Mouse (Mus musculus) limb, embryonic 15.5 days (tissue): ENCODE data around the gene Hgd. TPM values are rescaled to one million over a fixed set of nuclear protein-coding genes. Genes with fewer than 3 reads are reported as not detected.

Experiments used
- ATAC-seq: fragments of 200-750 bp; cut with Nextera tagmentation; 2 replicates; pipeline ENCODE4 v1.8.0; 2017; ENCODE audit warnings: low read depth, moderate TSS enrichment; ENCODE audit not compliant: insufficient number of reproducible peaks, low FRiP score, low TSS enrichment
- H3K27ac ChIP-seq: fragments of 300-500 bp; sonication (generic); 2 replicates; pipeline ENCODE4 v1.5.1; 2015; ENCODE audit warnings: moderate library complexity, mild to moderate bottlenecking, inconsistent platforms
- H3K27me3 ChIP-seq: fragments of 300-500 bp; sonication (generic); 2 replicates; pipeline ENCODE4 v1.6.1; 2015; ENCODE audit warnings: inconsistent platforms
- H3K36me3 ChIP-seq: fragments of 300-500 bp; sonication (generic); 2 replicates; pipeline ENCODE4 v1.6.1; 2015; ENCODE audit warnings: inconsistent platforms
- H3K4me1 ChIP-seq: fragments of 300-500 bp; sonication (generic); 2 replicates; pipeline ENCODE4 v1.6.1; 2015; ENCODE audit warnings: inconsistent platforms
- H3K4me2 ChIP-seq: fragments of 300-500 bp; sonication (generic); 2 replicates; pipeline ENCODE4 v1.6.1; 2015; ENCODE audit warnings: mild to moderate bottlenecking, inconsistent platforms
- H3K4me3 ChIP-seq: fragments of 300-500 bp; sonication (generic); 2 replicates; pipeline ENCODE4 v1.5.1; 2015; ENCODE audit warnings: mild to moderate bottlenecking, inconsistent platforms
- H3K9ac ChIP-seq: fragments of 300-500 bp; sonication (generic); 2 replicates; pipeline ENCODE4 v1.6.1; 2015; ENCODE audit warnings: inconsistent platforms
- H3K9me3 ChIP-seq: fragments of 300-500 bp; sonication (generic); 2 replicates; pipeline ENCODE4 v1.6.1; 2016; ENCODE audit warnings: inconsistent platforms
- WGBS: fragments of 180-500 bp; shearing (Covaris S2); methylation state at CpG from one replicate; pipeline ENCODE4 v1.1.7; 2015; 5-methylcytosine and 5-hydroxymethylcytosine counted together
- polyA plus RNA-seq: library from polyadenylated mRNA; unstranded; fragments of >200 nt; fragmentation: Nextera tagmentation; extraction: Ambion mirVana; gene quantifications from 2 replicates; pipeline ENCODE4 v1.2.1, GENCODE M21; 2015

Gene Hgd
- polyA plus RNA-seq, 1 experiment from 2014 or later: 0.38 TPM

DNA sequence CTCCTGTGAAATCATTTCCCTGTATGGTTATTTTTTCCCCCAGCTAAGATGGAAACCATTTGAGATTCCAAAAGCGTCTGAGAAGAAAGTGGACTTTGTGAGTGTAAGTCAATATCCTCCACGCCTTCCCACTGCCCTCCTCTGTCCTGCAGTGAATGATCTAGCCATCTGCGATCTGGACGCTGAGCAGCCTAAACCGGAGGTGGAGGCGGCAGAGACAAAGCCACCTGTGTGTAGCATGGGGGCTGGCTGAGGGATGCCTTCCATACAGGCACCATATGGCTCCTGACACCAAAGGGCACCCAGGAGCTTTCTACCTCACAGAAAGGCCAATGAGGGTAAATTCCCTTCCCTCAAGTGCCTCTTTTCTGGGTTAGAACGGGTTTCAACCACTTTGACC, 31.1 kb downstream of the Hgd start:
- Histone ChIP-seq H3K4me2 (no peak overlapping the region), H3K4me3 (no peak overlapping the region), H3K27me3 (no peaks in the 10 kb centered on the region), H3K27ac (no peak overlapping the region), H3K9me3 (no peaks in the 10 kb centered on the region), H3K9ac (no peak overlapping the region), H3K36me3 (no peaks in the 10 kb centered on the region), H3K4me1 (peaks cover 13% of the 10 kb centered on the region)
- no peak for ATAC-seq
- WGBS: 57% methylated on average over 7 of the region's 7 CpGs

DNA sequence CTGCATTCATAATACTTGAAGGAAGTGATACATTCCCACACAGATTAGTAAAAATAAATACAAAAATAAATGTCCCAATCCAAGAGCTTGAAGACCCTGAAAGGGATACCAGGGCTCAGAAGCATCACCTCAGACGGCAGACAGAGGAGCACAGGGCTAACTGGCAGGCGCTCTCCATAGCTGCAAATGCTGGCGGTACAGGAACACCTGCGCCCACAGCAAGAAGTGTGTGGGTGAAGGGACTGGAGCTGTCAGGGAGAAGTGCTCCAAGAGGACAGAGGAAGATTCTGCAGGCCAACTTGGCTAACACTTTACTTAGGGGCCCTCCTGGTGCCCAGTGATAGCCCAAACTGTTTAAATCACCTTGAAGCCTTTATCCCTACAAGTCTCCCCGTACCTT, 32.1 kb downstream of the Hgd start:
- Histone ChIP-seq H3K27me3 (no peaks in the 10 kb centered on the region), H3K27ac (no peak overlapping the region), H3K4me2 (no peak overlapping the region), H3K4me3 (no peak overlapping the region), H3K4me1 (peaks cover 17% of the 10 kb centered on the region), H3K9me3 (no peaks in the 10 kb centered on the region), H3K36me3 (no peaks in the 10 kb centered on the region), H3K9ac (no peak overlapping the region)
- ATAC-seq: no peak
- 88% methylated on average over 5 of the region's 5 CpGs for WGBS

- H3K9me3 ChIP-seq: no peaks in the 10 kb centered on the region
- WGBS: 83% methylated on average over 9 of the region's 9 CpGs
- no peak overlapping the region for H3K4me3 ChIP-seq
- H3K36me3 ChIP-seq: no peaks in the 10 kb centered on the region
- peaks cover 24% of the 10 kb centered on the region for H3K4me1 ChIP-seq
- no peak overlapping the region for H3K4me2 ChIP-seq
- H3K9ac ChIP-seq: no peak overlapping the region
- H3K27me3 ChIP-seq: no peaks in the 10 kb centered on the region
- no peak overlapping the region for H3K27ac ChIP-seq
- ATAC-seq: no peak
These were observed 34.6 kb downstream of the Hgd start for GRCm38 (mm10) chr16:37614540-37614939.

DNA sequence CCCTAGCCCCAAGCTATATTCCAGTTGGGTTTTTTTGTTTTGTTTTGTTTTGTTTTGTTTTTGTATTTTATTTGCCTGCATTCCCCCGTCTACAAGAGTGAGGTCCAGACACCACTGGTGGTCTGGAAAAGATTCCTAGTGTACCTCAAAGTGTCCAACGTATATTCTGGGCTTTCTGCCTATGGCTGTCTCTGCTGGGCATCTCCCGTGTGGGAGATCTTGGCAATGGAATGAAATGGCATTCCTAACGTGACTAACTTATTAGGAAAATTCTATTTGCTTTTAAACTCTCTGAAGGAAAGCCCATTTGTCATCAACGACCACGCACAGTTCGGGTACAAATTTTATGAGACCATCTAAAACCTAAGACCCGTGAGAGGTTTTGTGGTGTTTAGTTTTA, 35.5 kb downstream of the Hgd start:
- Histone ChIP-seq H3K4me1 (peaks cover 24% of the 10 kb centered on the region), H3K9ac (no peak overlapping the region), H3K4me2 (0 out of 2 replicates have a peak overlapping the region, but pooled peaks have one; percentile 0), H3K27ac (no peak overlapping the region), H3K9me3 (no peaks in the 10 kb centered on the region), H3K36me3 (no peaks in the 10 kb centered on the region), H3K4me3 (no peak overlapping the region), H3K27me3 (no peaks in the 10 kb centered on the region)
- no peak for ATAC-seq
- WGBS: 24% methylated on average over 8 of the region's 8 CpGs

DNA sequence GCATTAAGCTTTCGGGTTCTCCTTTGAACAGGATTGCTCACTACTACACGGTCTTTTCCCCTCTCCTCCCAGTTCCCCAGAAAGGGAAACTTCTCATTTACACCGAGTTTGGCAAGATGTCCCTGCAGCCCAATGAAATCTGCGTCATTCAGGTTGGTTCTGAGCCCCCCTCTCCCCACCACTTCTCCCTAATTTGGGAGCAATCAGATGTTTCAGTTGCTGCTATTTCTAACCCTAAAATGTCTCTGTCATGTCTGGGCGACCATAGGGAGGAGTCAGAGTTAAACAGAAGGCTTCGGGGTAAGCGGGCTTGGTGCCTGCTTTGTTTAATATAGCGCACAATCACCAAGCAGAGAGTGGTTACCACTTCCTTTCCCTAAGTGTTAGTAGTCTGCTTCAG, 36.2 kb downstream of the Hgd start:
- H3K36me3 ChIP-seq: no peaks in the 10 kb centered on the region
- H3K4me1 ChIP-seq: peaks cover 24% of the 10 kb centered on the region
- H3K4me2 ChIP-seq: 0 out of 2 replicates have a peak overlapping the region, but pooled peaks have one; percentile 0
- no peak overlapping the region for H3K4me3 ChIP-seq
- 40% methylated on average over 8 of the region's 8 CpGs for WGBS
- no peaks in the 10 kb centered on the region for H3K9me3 ChIP-seq
- ATAC-seq: no peak
- H3K9ac ChIP-seq: no peak overlapping the region
- no peak overlapping the region for H3K27ac ChIP-seq
- H3K27me3 ChIP-seq: no peaks in the 10 kb centered on the region

DNA sequence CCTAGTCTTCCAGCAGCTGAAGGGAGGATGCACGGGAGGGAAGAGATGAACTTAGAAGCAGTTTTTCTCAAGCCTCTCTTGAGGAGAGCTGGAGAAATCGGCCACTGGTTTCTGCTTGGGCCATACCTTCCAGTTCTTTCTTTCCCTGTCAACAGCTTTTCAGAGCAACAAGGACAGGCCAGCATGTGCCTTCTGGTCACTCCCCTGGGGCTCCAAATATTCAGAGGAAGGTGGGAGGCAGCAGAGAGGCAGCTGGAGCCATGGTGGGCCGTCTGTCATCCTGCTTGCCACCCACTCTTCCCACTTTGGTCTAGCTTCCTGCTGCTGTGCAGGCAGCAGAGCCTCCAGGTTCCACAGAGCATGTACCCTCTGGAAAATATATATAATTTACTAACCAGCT, 37.7 kb downstream of the Hgd start:
- Histone ChIP-seq H3K4me1 (peaks cover 24% of the 10 kb centered on the region), H3K27me3 (no peaks in the 10 kb centered on the region), H3K9me3 (no peaks in the 10 kb centered on the region), H3K36me3 (no peaks in the 10 kb centered on the region), H3K4me3 (no peak overlapping the region), H3K9ac (no peak overlapping the region), H3K4me2 (no peak overlapping the region), H3K27ac (peak overlapping the region; percentile 1; the same call in 1 of the 2 replicates)
- no peak for ATAC-seq
- 17% methylated on average over 3 of the region's 3 CpGs for WGBS

DNA sequence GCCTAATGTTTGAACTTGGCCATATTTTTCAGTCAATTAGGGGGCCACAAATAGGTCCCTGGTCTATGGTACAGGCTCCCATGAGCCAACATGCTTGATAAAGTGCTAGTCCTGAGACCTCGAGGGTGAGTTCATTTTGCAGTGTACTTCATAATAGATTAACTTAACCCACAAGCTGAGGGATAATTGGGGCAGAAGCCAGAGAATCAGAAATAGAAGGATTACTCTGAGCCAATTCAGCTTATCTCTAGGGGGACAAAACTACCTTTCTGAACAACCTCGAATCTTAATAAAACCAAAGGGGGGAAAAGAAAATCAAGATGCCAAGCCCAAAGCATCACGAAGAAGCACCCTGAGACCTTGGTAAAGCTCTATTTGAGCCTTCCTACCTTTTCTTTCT, 42.5 kb downstream of the Hgd start:
- no peak overlapping the region for H3K4me2 ChIP-seq
- H3K36me3 ChIP-seq: no peaks in the 10 kb centered on the region
- no peak for ATAC-seq
- H3K4me1 ChIP-seq: peaks cover 7% of the 10 kb centered on the region; the same call in 1 of the 2 replicates
- 73% methylated on average over 3 of the region's 3 CpGs for WGBS
- no peak overlapping the region for H3K9ac ChIP-seq
- no peaks in the 10 kb centered on the region for H3K9me3 ChIP-seq
- no peak overlapping the region for H3K27ac ChIP-seq
- no peaks in the 10 kb centered on the region for H3K27me3 ChIP-seq
- no peak overlapping the region for H3K4me3 ChIP-seq

- ATAC-seq: no peak
- Histone ChIP-seq H3K27ac (no peak overlapping the region), H3K9ac (no peak overlapping the region), H3K27me3 (no peaks in the 10 kb centered on the region), H3K9me3 (no peaks in the 10 kb centered on the region), H3K4me3 (no peak overlapping the region), H3K36me3 (no peaks in the 10 kb centered on the region), H3K4me2 (no peak overlapping the region), H3K4me1 (peaks cover 4% of the 10 kb centered on the region; the same call in 1 of the 2 replicates)
- 78% methylated on average over 5 of the region's 5 CpGs for WGBS
These were observed 43.0 kb downstream of the Hgd start for GRCm38 (mm10) chr16:37622919-37623318.

GRCm38 (mm10) chr16:37626388-37626949, 46.5 kb downstream of the Hgd start:
- Histone ChIP-seq H3K27me3 (no peaks in the 10 kb centered on the region), H3K27ac (no peak overlapping the region), H3K9ac (no peak overlapping the region), H3K4me3 (no peak overlapping the region), H3K4me1 (no peaks in the 10 kb centered on the region), H3K4me2 (no peak overlapping the region), H3K36me3 (no peaks in the 10 kb centered on the region), H3K9me3 (no peaks in the 10 kb centered on the region)
- WGBS: 54% methylated on average over 4 of the region's 4 CpGs
- no peak for ATAC-seq

- ATAC-seq: no peak
These were observed 48.4 kb downstream of the Hgd start for GRCm38 (mm10) chr16:37628336-37628735.

DNA sequence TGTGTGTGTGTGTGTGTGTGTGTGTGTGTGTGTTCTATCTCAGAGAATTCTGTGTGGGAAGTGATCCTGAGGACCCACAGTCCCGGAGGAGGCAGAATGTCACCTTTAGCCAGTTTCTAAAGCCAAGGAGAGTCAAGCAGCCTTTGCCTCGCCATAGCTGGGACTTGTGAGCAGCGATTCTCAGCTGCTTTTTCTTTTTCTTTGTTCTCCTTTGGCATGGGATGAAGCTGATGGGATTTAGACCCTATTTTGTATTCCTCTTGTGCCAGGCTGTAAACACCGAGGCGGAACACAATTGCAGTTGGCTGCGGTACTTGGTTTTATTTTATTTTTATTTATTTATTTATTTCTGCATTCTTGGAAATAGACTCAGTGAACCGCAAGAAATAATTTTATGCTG, 49.1 kb downstream of the Hgd start:
- Histone ChIP-seq H3K4me1 (no peaks in the 10 kb centered on the region), H3K4me3 (no peak overlapping the region), H3K27ac (no peak overlapping the region), H3K4me2 (no peak overlapping the region), H3K9me3 (no peaks in the 10 kb centered on the region), H3K36me3 (no peaks in the 10 kb centered on the region), H3K27me3 (no peaks in the 10 kb centered on the region), H3K9ac (no peak overlapping the region)
- no peak for ATAC-seq
- 86% methylated on average over 7 of the region's 7 CpGs for WGBS

More at GRCm38 (mm10) chr16:37628336-37628735, 48.4 kb downstream of the Hgd start:
- Histone ChIP-seq H3K9me3 (no peaks in the 10 kb centered on the region), H3K36me3 (no peaks in the 10 kb centered on the region), H3K4me1 (no peaks in the 10 kb centered on the region), H3K9ac (no peak overlapping the region), H3K27me3 (no peaks in the 10 kb centered on the region), H3K27ac (no peak overlapping the region), H3K4me3 (no peak overlapping the region), H3K4me2 (no peak overlapping the region)
- 77% methylated on average over 9 of the region's 9 CpGs for WGBS

DNA sequence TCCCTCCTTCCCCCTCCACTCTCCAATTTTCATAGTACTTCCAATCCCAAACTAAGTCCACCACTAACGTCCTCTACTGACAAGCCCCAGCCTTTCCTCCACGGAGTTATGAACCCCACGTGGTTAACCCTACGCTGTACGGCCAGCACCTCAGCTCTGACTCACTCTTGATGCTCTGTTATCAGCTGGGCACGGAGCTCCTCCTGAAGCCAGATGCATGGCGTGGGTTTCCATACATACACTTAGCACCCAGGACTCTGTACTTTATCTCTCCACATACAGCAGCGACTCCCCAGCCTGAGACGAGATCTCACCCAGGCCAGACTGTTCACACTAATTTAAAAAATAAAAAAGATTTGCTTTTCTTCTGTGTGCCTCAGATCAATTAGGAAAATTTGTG, 54.6 kb downstream of the Hgd start:
- Histone ChIP-seq H3K36me3 (no peaks in the 10 kb centered on the region), H3K9me3 (no peaks in the 10 kb centered on the region), H3K27ac (no peak overlapping the region), H3K9ac (no peak overlapping the region), H3K4me2 (no peak overlapping the region), H3K27me3 (no peaks in the 10 kb centered on the region), H3K4me3 (no peak overlapping the region), H3K4me1 (no peaks in the 10 kb centered on the region)
- ATAC-seq: no peak
- 67% methylated on average over 9 of the region's 9 CpGs for WGBS

DNA sequence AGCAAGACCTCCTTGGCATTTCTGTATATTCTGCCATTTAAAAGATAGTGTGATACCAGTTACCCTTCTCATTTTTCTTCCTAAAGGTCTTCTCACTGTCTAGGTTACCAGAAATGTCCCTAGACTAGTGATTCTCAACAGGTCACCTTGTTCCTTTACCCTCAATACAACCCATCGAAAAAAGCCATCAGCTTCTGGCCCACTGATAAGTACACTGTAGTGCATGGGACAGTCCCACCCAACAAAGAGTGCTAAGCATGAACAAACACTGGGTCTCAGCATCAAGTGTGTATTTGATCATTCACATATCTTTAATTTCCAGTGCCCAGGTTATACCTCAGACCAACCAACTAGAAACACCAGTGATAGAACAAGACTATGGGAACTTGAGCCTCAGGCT, 55.1 kb downstream of the Hgd start:
- no peak overlapping the region for H3K27ac ChIP-seq
- no peaks in the 10 kb centered on the region for H3K27me3 ChIP-seq
- H3K4me2 ChIP-seq: no peak overlapping the region
- no peaks in the 10 kb centered on the region for H3K4me1 ChIP-seq
- 100% methylated on average over 1 of the region's 1 CpGs for WGBS
- ATAC-seq: no peak
- H3K9ac ChIP-seq: no peak overlapping the region
- H3K36me3 ChIP-seq: no peaks in the 10 kb centered on the region
- H3K4me3 ChIP-seq: no peak overlapping the region
- no peaks in the 10 kb centered on the region for H3K9me3 ChIP-seq
